Mouse (Mus musculus): Measurements from ENCODE around the gene Ncoa1.

DNA sequence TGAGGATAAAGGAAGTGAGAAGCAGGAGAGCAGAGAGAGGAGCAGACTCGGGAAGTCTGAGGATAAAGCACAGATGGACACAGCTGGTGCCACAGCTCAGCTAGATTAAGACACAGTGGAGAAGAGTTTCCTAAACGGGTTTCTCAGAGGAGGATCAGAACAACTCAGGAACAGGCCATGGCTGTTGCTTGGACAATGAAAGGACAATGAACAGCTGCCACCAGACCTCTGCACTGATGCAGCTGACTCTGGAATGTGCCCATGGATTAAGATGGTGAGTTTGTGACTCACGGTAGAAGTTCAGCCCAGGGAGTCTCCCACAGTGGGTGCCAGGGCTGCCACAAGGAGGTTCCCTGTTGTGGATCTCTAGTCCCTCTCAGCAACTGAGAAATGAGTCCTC is 191.8 kb downstream of the Ncoa1 start:
- TF ChIP-seq EP300 (IDR thresholded peaks at IDR 0.05; ENCODE audit: low read depth) (no peak), CTCF (IDR thresholded peaks at IDR 0.05; ENCODE audit: low read depth) (no peak)

Measured in liver, embryonic 14.5 days (tissue).